Mouse (Mus musculus) Patski (cell line): Measurements from ENCODE around the gene Ran. TPM values are rescaled to one million over a fixed set of nuclear protein-coding genes. Genes with fewer than 3 reads are reported as not detected.
"Not testable (repeated sequence)": the region's sequence is repeated elsewhere in the genome, so short reads cannot be mapped to it uniquely, and the experiment has no call there.

Experiments used
- ATAC-seq: fragments of 100-300 bp; one replicate; pipeline ENCODE4 v1.8.0; 2021
- CTCF ChIA-PET: fragments of 350-600 bp; sonication (Branson Sonifier 250); formaldehyde crosslinking; loops from one replicate; lab custom pipeline; 2022; ENCODE audit warnings: inconsistent platforms; lab: Charles Lee
- POLR2A ChIA-PET: fragments of 350-600 bp; sonication (Branson Sonifier 250); formaldehyde crosslinking; loops from one replicate; lab custom pipeline; 2022; ENCODE audit warnings: antibody characterized with exemption, inconsistent platforms; lab: Charles Lee
- DNase-seq: peaks from one replicate; pipeline ENCODE4 v3.0.0-alpha.2; 2011; ENCODE audit warnings: low read depth, low spot score
- H3K27me3 ChIP-seq: fragments of 371-371 bp; one replicate; pipeline ENCODE4 v1.5.1; 2021
- CTCF ChIP-seq: fragments of 100-300 bp; IDR thresholded peaks from one replicate; pipeline ENCODE4 v1.5.1; 2021
- in situ Hi-C: fragments of 300-500 bp; cut with MboI; formaldehyde crosslinking; loops from 3 replicates; pipeline ENCODE4 v1.11.1; 2018; ENCODE audit warnings: low pct_unique_long_range_greater_than_20kb, mixed read lengths
- polyA plus RNA-seq: library from polyadenylated mRNA; unstranded; gene quantifications from one replicate; pipeline ENCODE4 v1.2.3, GENCODE M21; 2021

Gene Ran
- polyA plus RNA-seq: 609 TPM

GRCm38 (mm10) chr5:129019497-129020299, at the start of gene Ran:
Ran (plus strand) TSS chr5:129020069.
- H3K27me3 ChIP-seq: no peaks in the 10 kb centered on the region
- TF ChIP-seq CTCF: no peak
- ChIA-PET POLR2A (interaction anchor here (1.0 kb wide), 1 partner anchor 11 kb away, joined by 3 read pairs; no protein-coding TSS in a partner anchor), CTCF (no interaction called here)
- in situ Hi-C loops: loop anchor here (25.0 kb wide), 1 partner anchor 1407 kb away; no protein-coding TSS in a partner anchor
- peak; percentile 69 for DNase-seq
- peak; percentile 81 for ATAC-seq

DNA sequence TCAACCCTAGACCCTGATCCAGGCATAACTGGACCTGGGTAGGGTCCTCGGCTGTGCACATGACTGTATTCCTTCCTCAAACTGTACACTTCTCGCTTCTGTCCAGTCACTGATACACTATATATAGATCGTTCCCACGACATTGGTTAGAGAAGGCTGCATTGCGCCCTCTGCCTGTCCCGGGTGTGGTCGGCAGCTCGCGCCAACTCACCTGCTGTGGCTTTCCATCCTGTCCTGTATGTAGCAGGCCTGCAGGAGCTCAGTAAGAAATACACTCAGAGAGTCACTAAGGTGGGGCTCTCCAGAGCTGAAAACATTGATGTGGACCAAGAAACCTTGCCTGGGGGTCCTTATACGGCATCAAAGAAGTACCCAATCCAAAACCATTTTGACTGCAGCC, 49.0 kb upstream of the Ran start:
- DNase-seq: no peak
- CTCF ChIA-PET: interaction anchor here (2.4 kb wide), 1 partner anchor 10 kb away, joined by 6 read pairs; no protein-coding TSS in a partner anchor
- TF ChIP-seq CTCF: no peak
- no peaks in the 10 kb centered on the region for H3K27me3 ChIP-seq
- ATAC-seq: no peak
- POLR2A ChIA-PET: no interaction called here
- in situ Hi-C loops: no loop called here

GRCm38 (mm10) chr5:128971298-128971697, 48.6 kb upstream of the Ran start:
- ATAC-seq (peak; percentile 70), DNase-seq (peak; percentile 10)
- CTCF ChIA-PET: interaction anchor here (2.4 kb wide), 1 partner anchor 9 kb away, joined by 6 read pairs; no protein-coding TSS in a partner anchor
- in situ Hi-C loops: no loop called here
- POLR2A ChIA-PET: no interaction called here
- no peaks in the 10 kb centered on the region for H3K27me3 ChIP-seq
- TF ChIP-seq CTCF: peak; percentile 78

GRCm38 (mm10) chr5:128976266-128976665, 43.6 kb upstream of the Ran start:
- TF ChIP-seq CTCF: peak; percentile 57
- ATAC-seq: peak; percentile 77
- POLR2A ChIA-PET: interaction anchor here (0.6 kb wide), 1 partner anchor 971 kb away, joined by 3 read pairs; no protein-coding TSS in a partner anchor

DNA sequence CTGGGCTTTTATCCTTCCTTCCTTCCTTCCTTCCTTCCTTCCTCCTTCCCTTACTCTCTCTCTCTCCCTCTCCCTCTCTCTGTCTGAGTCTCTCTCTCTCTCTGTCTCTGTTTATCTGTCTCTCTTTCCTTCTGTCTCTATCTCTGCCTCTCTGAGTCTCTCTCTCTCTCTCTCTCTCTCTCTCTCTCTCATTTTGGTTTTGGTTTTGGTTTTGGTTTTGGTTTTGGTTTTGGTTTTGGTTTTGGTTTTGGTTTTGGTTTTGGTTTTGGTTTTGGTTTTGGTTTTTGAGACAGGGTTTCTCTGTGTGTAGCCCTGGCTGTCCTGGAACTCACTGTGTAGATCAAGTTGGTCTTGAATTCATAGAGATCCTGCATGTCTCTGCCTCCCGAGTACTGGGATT, 42.4 kb upstream of the Ran start:
- in situ Hi-C loops: not testable (repeated sequence)

More at GRCm38 (mm10) chr5:128976266-128976665, 43.6 kb upstream of the Ran start:
- no peak for DNase-seq
- H3K27me3 ChIP-seq: no peaks in the 10 kb centered on the region
- in situ Hi-C loops: no loop called here
- CTCF ChIA-PET: interaction anchor here (2.1 to 2.2 kb wide), 2 partner anchors 10 to 29 kb away, joined by 7 to 12 read pairs; no protein-coding TSS in a partner anchor

GRCm38 (mm10) chr5:128978957-128979356, 40.9 kb upstream of the Ran start:
- ChIA-PET POLR2A (no interaction called here), CTCF (no interaction called here)
- no peaks in the 10 kb centered on the region for H3K27me3 ChIP-seq
- DNase-seq: no peak
- no peak for ATAC-seq
- in situ Hi-C loops: no loop called here
- TF ChIP-seq CTCF: no peak

More for the DNA sequence above, 42.4 kb upstream of the Ran start:
- H3K27me3 ChIP-seq, ATAC-seq, POLR2A ChIA-PET, DNase-seq: not testable (repeated sequence)
- CTCF ChIA-PET: interaction anchor here (2.1 to 2.2 kb wide), 2 partner anchors 8 to 30 kb away, joined by 7 to 12 read pairs; no protein-coding TSS in a partner anchor

- ATAC-seq (no peak), DNase-seq (no peak)
- in situ Hi-C loops: no loop called here
- H3K27me3 ChIP-seq: no peaks in the 10 kb centered on the region
- ChIA-PET POLR2A (no interaction called here), CTCF (interaction anchor here (0.6 to 1.8 kb wide), 8 partner anchors 10 to 87 kb away, joined by 3 to 8 read pairs (median 6); no protein-coding TSS in a partner anchor)
- no peak for TF ChIP-seq CTCF
These were observed 39.0 kb upstream of the Ran start for GRCm38 (mm10) chr5:128980857-128981256.

GRCm38 (mm10) chr5:128981607-128982006, 38.3 kb upstream of the Ran start:
- no peaks in the 10 kb centered on the region for H3K27me3 ChIP-seq
- TF ChIP-seq CTCF: no peak
- DNase-seq (no peak), ATAC-seq (peak; percentile 84)
- in situ Hi-C loops: no loop called here
- ChIA-PET CTCF (interaction anchor here (1.2 to 1.8 kb wide), 7 partner anchors 10 to 86 kb away, joined by 3 to 8 read pairs (median 5); no protein-coding TSS in a partner anchor), POLR2A (no interaction called here)

DNA sequence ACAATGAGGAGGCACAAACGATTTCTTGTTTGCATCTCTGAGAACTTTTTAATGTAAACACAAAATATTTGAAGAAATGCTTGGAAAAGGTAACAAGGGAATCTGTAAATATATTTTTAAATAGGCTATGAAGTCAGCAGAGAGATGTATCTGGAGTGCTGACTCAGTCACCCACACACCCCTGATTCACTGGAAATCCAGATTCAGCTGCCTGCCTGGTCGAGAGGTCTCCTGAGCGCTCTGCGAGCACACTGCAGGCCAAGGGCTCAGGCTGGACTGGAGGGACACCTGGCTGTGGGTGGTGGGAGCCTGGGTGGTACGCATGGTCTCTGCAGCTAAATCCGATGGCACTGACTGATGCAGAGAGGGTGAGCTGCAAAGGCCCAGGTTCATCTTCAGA, 35.3 kb upstream of the Ran start:
- no peak for ATAC-seq
- POLR2A ChIA-PET: interaction anchor here (0.6 kb wide), 1 partner anchor 1274 kb away, joined by 3 read pairs; no protein-coding TSS in a partner anchor
- H3K27me3 ChIP-seq: no peaks in the 10 kb centered on the region
- no peak for DNase-seq
- in situ Hi-C loops: no loop called here
- CTCF ChIA-PET: interaction anchor here (2.9 kb wide), 1 partner anchor 8 kb away, joined by 12 read pairs; no protein-coding TSS in a partner anchor
- no peak for TF ChIP-seq CTCF

- DNase-seq: no peak
- H3K27me3 ChIP-seq: no peaks in the 10 kb centered on the region
- no peak for TF ChIP-seq CTCF
- in situ Hi-C loops: no loop called here
- no peak for ATAC-seq
- POLR2A ChIA-PET: no interaction called here
- CTCF ChIA-PET: interaction anchor here (2.9 kb wide), 1 partner anchor 9 kb away, joined by 12 read pairs; no protein-coding TSS in a partner anchor
These were observed 33.9 kb upstream of the Ran start for GRCm38 (mm10) chr5:128985946-128986345.
